Mouse (Mus musculus) MEL (cell line): ENCODE results near the gene Chst1. TPM values are rescaled to one million over a fixed set of nuclear protein-coding genes. Genes with fewer than 3 reads are reported as not detected.

Source experiments
- DNase-seq: peaks from one replicate; pipeline ENCODE4 v3.0.0; 2011; ENCODE audit warnings: low read depth, low spot score
- H3K27ac ChIP-seq: 2 replicates; pipeline ENCODE4 v1.5.1; 2012; ENCODE audit warnings: low read depth, mild to moderate bottlenecking, control low read depth, low read length, moderate library complexity; ENCODE audit not compliant: control insufficient read depth
- H3K27me3 ChIP-seq, 2 experiments: fragments of 150-350 bp in 1 of 2; sonication (generic) in 1 of 2; 2 replicates each; pipeline ENCODE4 v1.6.1; 2012; ENCODE audit warnings: low read length in 2 of 2, mild to moderate bottlenecking in 2 of 2, improper control_type of control experiment in 1 of 2, moderate library complexity in 1 of 2; ENCODE audit not compliant: insufficient read depth in 2 of 2, control insufficient read depth in 1 of 2
- H3K36me3 ChIP-seq, 2 experiments: 2 replicates each; pipeline ENCODE4 v1.6.1; 2012 to 2014; ENCODE audit warnings: low read length in 2 of 2, improper control_type of control experiment in 1 of 2, inconsistent platforms in 1 of 2, mild to moderate bottlenecking in 1 of 2; ENCODE audit not compliant: insufficient read depth in 2 of 2, control insufficient read depth in 1 of 2
- H3K4me1 ChIP-seq, 2 experiments: fragments of 150-350 bp in 1 of 2; sonication (generic) in 1 of 2; 2 replicates each; pipeline ENCODE4 v1.6.1; 2012; ENCODE audit warnings: low read length in 2 of 2, improper control_type of control experiment in 1 of 2, mild to moderate bottlenecking in 1 of 2; ENCODE audit not compliant: insufficient read depth in 2 of 2, control insufficient read depth in 1 of 2
- H3K4me3 ChIP-seq, 2 experiments: fragments of 150-350 bp in 1 of 2; sonication (generic) in 1 of 2; 2 replicates each; pipeline ENCODE4 v1.5.1; 2012; ENCODE audit warnings: low read depth in 2 of 2, low read length in 2 of 2, mild to moderate bottlenecking in 2 of 2, moderate library complexity in 2 of 2, control low read depth in 1 of 2, improper control_type of control experiment in 1 of 2; ENCODE audit not compliant: control insufficient read depth in 1 of 2, insufficient read depth in 1 of 2
- H3K79me2 ChIP-seq: 2 replicates; pipeline ENCODE4 v1.6.1; 2012; ENCODE audit warnings: mild to moderate bottlenecking, low read length, moderate library complexity; ENCODE audit not compliant: control insufficient read depth, poor library complexity, insufficient read depth
- H3K9ac ChIP-seq: 2 replicates; pipeline ENCODE4 v1.6.1; 2012; ENCODE audit warnings: low read depth, mild to moderate bottlenecking, control low read depth, low read length, moderate library complexity; ENCODE audit not compliant: control insufficient read depth, poor library complexity, severe bottlenecking
- H3K9me3 ChIP-seq: fragments of 150-350 bp; sonication (generic); replicated peaks from 2 replicates; pipeline ENCODE4 v1.6.1; 2012; ENCODE audit warnings: mild to moderate bottlenecking, low read length, improper control_type of control experiment, moderate library complexity; ENCODE audit not compliant: insufficient read depth
- CHD2 ChIP-seq: IDR thresholded peaks from 2 replicates; pipeline ENCODE4 v1.6.1; 2011; ENCODE audit warnings: low read length, improper control_type of control experiment
- CTCF ChIP-seq, 3 experiments: IDR thresholded peaks in 2 of 3; conservative IDR thresholded peaks in 1 of 3; 2 replicates each; pipeline ENCODE4 v1.5.1; 2011 to 2012; ENCODE audit warnings: low read length in 3 of 3, low read depth in 2 of 3, mild to moderate bottlenecking in 2 of 3, improper control_type of control experiment in 1 of 3, inconsistent platforms in 1 of 3, mixed read lengths in 1 of 3, moderate library complexity in 1 of 3; ENCODE audit not compliant: control insufficient read depth in 1 of 3, insufficient read depth in 1 of 3, poor library complexity in 1 of 3, severe bottlenecking in 1 of 3
- E2F4 ChIP-seq: IDR thresholded peaks from 2 replicates; pipeline ENCODE4 v1.6.1; 2011; ENCODE audit warnings: low read depth, low read length, improper control_type of control experiment, borderline replicate concordance
- ETS1 ChIP-seq: IDR thresholded peaks from 2 replicates; pipeline ENCODE4 v1.6.1; 2012; ENCODE audit warnings: low read depth, mild to moderate bottlenecking, inconsistent platforms, low read length, improper control_type of control experiment, moderate library complexity
- HCFC1 ChIP-seq: IDR thresholded peaks from 2 replicates; pipeline ENCODE4 v1.6.1; 2012; ENCODE audit warnings: low read depth, mild to moderate bottlenecking, inconsistent platforms, low read length, improper control_type of control experiment, moderate library complexity
- JUND ChIP-seq: IDR thresholded peaks from 2 replicates; pipeline ENCODE4 v1.6.1; 2011; ENCODE audit warnings: low read depth, mild to moderate bottlenecking, improper control_type of control experiment, low read length
- KAT2A ChIP-seq: conservative IDR thresholded peaks from 2 replicates; pipeline ENCODE4 v1.6.1; 2012; ENCODE audit warnings: low read depth, low read length, improper control_type of control experiment, inconsistent platforms
- MAFK ChIP-seq: IDR thresholded peaks from 2 replicates; pipeline ENCODE4 v1.6.1; 2011; ENCODE audit warnings: low read depth, mild to moderate bottlenecking, low read length, improper control_type of control experiment, borderline replicate concordance
- MAX ChIP-seq: IDR thresholded peaks from 2 replicates; pipeline ENCODE4 v1.6.1; 2011; ENCODE audit warnings: low read length, improper control_type of control experiment
- MAZ ChIP-seq: IDR thresholded peaks from 2 replicates; pipeline ENCODE4 v1.6.1; 2012; ENCODE audit warnings: low read depth, mild to moderate bottlenecking, inconsistent platforms, low read length, improper control_type of control experiment
- MEF2A ChIP-seq: IDR thresholded peaks from 2 replicates; pipeline ENCODE4 v1.6.1; 2014; ENCODE audit warnings: low read depth, mild to moderate bottlenecking, inconsistent platforms, low read length, improper control_type of control experiment; ENCODE audit not compliant: poor library complexity, insufficient replicate concordance, severe bottlenecking; ENCODE audit errors: extremely low read depth
- MXI1 ChIP-seq: IDR thresholded peaks from 2 replicates; pipeline ENCODE4 v1.6.1; 2011; ENCODE audit warnings: mild to moderate bottlenecking, low read depth, low read length, improper control_type of control experiment
- MYC ChIP-seq: IDR thresholded peaks from 2 replicates; pipeline ENCODE4 v1.6.1; 2011; ENCODE audit warnings: low read depth, mild to moderate bottlenecking, low read length, improper control_type of control experiment, moderate library complexity
- NRF1 ChIP-seq: IDR thresholded peaks from 2 replicates; pipeline ENCODE4 v1.6.1; 2014; ENCODE audit warnings: low read depth, mild to moderate bottlenecking, inconsistent platforms, low read length, improper control_type of control experiment, moderate library complexity; ENCODE audit not compliant: poor library complexity, insufficient read depth, severe bottlenecking
- POLR2A ChIP-seq, 2 experiments: IDR thresholded peaks; 2 replicates each; pipeline ENCODE4 v1.6.1; 2011 to 2012; ENCODE audit warnings: low read length in 2 of 2, mild to moderate bottlenecking in 2 of 2, control low read depth in 1 of 2, improper control_type of control experiment in 1 of 2, low read depth in 1 of 2, moderate library complexity in 1 of 2; ENCODE audit not compliant: control insufficient read depth in 1 of 2, insufficient read depth in 1 of 2, poor library complexity in 1 of 2
- POLR2AphosphoS5 ChIP-seq: IDR thresholded peaks from 2 replicates; pipeline ENCODE4 v1.6.1; 2012; ENCODE audit warnings: low read depth, borderline replicate concordance, mild to moderate bottlenecking, inconsistent platforms, low read length, moderate library complexity, mixed read lengths
- RAD21 ChIP-seq: IDR thresholded peaks from 2 replicates; pipeline ENCODE4 v1.6.1; 2011; ENCODE audit warnings: mild to moderate bottlenecking, low read depth, low read length, improper control_type of control experiment
- RCOR1 ChIP-seq: IDR thresholded peaks from 2 replicates; pipeline ENCODE4 v1.6.1; 2012; ENCODE audit warnings: low read depth, mild to moderate bottlenecking, inconsistent platforms, low read length, improper control_type of control experiment
- SIN3A ChIP-seq: IDR thresholded peaks from 2 replicates; pipeline ENCODE4 v1.6.1; 2012; ENCODE audit warnings: low read length, improper control_type of control experiment, inconsistent platforms
- SMC3 ChIP-seq: IDR thresholded peaks from 2 replicates; pipeline ENCODE4 v1.6.1; 2011; ENCODE audit warnings: low read depth, low read length, improper control_type of control experiment
- TBP ChIP-seq: IDR thresholded peaks from 2 replicates; pipeline ENCODE4 v1.8.0; 2011; ENCODE audit warnings: low read depth, low read length, improper control_type of control experiment
- TCF12 ChIP-seq: IDR thresholded peaks from 2 replicates; pipeline ENCODE4 v1.6.1; 2014; ENCODE audit warnings: low read depth, mild to moderate bottlenecking, inconsistent platforms, low read length, improper control_type of control experiment, moderate library complexity
- UBTF ChIP-seq: IDR thresholded peaks from 2 replicates; pipeline ENCODE4 v1.6.1; 2012; ENCODE audit warnings: low read depth, mild to moderate bottlenecking, inconsistent platforms, low read length, improper control_type of control experiment, moderate library complexity, borderline replicate concordance; ENCODE audit not compliant: insufficient read depth
- USF1 ChIP-seq: IDR thresholded peaks from 2 replicates; pipeline ENCODE4 v1.6.1; 2014; ENCODE audit warnings: low read depth, mild to moderate bottlenecking, inconsistent platforms, low read length, improper control_type of control experiment, moderate library complexity
- ZC3H11A ChIP-seq: IDR thresholded peaks from 2 replicates; pipeline ENCODE4 v1.6.1; 2012; ENCODE audit warnings: low read depth, mild to moderate bottlenecking, inconsistent platforms, low read length, improper control_type of control experiment
- ZKSCAN1 ChIP-seq: IDR thresholded peaks from 2 replicates; pipeline ENCODE4 v1.6.1; 2012; ENCODE audit warnings: low read depth, mild to moderate bottlenecking, inconsistent platforms, low read length, improper control_type of control experiment, moderate library complexity
- ZMIZ1 ChIP-seq: IDR thresholded peaks from 2 replicates; pipeline ENCODE4 v1.6.1; 2012; ENCODE audit warnings: low read depth, mild to moderate bottlenecking, inconsistent platforms, low read length, improper control_type of control experiment, moderate library complexity
- polyA plus RNA-seq, 2 experiments: library from polyadenylated mRNA; stranded (reverse) in 1 of 2; unstranded in 1 of 2; fragments of >175 nt in 1 of 2; fragments of >200 nt in 1 of 2; gene quantifications; 2 replicates each; pipeline versions ENCODE4 v1.2.1 to v1.2.4; 2012; ENCODE audit warnings: low replicate concordance in 2 of 2, low read depth in 1 of 2; ENCODE audit not compliant: insufficient read length in 2 of 2, insufficient read depth in 1 of 2, missing spikeins in 1 of 2
- total RNA-seq: library from RNA; depleted of rRNA; stranded (reverse); fragments of 300-350 nt; gene quantifications from 2 replicates; pipeline ENCODE4 v1.2.3, GENCODE M21; 2012

The Chst1 gene
- total and polyA plus RNA-seq, 3 experiments = 0.14 to 0.35 TPM; not detected in 1

GRCm38 (mm10) chr2:92645282-92646037, 46.0 kb downstream of the Chst1 start:
- DNase-seq = no peak
- Histone ChIP-seq H3K27ac (no peak overlapping the region), H3K4me1 (peaks cover 15 to 26% of the 10 kb centered on the region in 2 experiments), H3K79me2 (no peaks in the 10 kb centered on the region), H3K4me3 (no peak overlapping the region), H3K9me3 (no peaks in the 10 kb centered on the region), H3K9ac (no peak overlapping the region), H3K36me3 (peaks cover 0 to 19% of the 10 kb centered on the region in 2 experiments; a peak in 2 of 4 replicates), H3K27me3 (no peaks in the 10 kb centered on the region)
- no peak for TF ChIP-seq CHD2
- no peak for TF ChIP-seq RCOR1
- TF ChIP-seq POLR2AphosphoS5 = no peak
- no peak for TF ChIP-seq MAZ
- no peak for TF ChIP-seq ZMIZ1
- TF ChIP-seq SIN3A = no peak
- TF ChIP-seq ZC3H11A = no peak
- no peak for TF ChIP-seq E2F4
- no peak for TF ChIP-seq RAD21
- TF ChIP-seq CTCF (IDR thresholded peaks at IDR 0.05 in 2 of 3, conservative IDR thresholded peaks at IDR 0.05 in 1 of 3; ENCODE audit: control insufficient read depth in 1 of 3, insufficient read depth in 1 of 3, low read depth in 2 of 3, low read length in 3 of 3, poor library complexity in 1 of 3, severe bottlenecking in 1 of 3) = no peak
- no peak for TF ChIP-seq ETS1
- no peak for TF ChIP-seq SMC3
- TF ChIP-seq ZKSCAN1 = no peak
- TF ChIP-seq KAT2A = no peak
- no peak for TF ChIP-seq HCFC1
- TF ChIP-seq USF1 = no peak
- TF ChIP-seq NRF1 = no peak

- Histone ChIP-seq H3K27me3 (no peaks in the 10 kb centered on the region), H3K79me2 (no peaks in the 10 kb centered on the region), H3K36me3 (peaks cover 0 to 30% of the 10 kb centered on the region in 2 experiments; a peak in 2 of 4 replicates), H3K9ac (peak overlapping the region; percentile 60), H3K27ac (peak overlapping the region; percentile 85), H3K4me3 (no peak overlapping the region; a peak in 1 of 4 replicates), H3K4me1 (peaks cover 27 to 41% of the 10 kb centered on the region in 2 experiments), H3K9me3 (no peaks in the 10 kb centered on the region)
- DNase-seq = peak; percentile 94
- TF ChIP-seq MEF2A = peak; percentile 53; the same call in 1 of the 2 replicates
- no peak for TF ChIP-seq UBTF
- TF ChIP-seq ZMIZ1 = peak; percentile 43; the same call in 1 of the 2 replicates
- no peak for TF ChIP-seq MAX
- TF ChIP-seq TBP = peak; percentile 45; the same call in 1 of the 2 replicates
- peak; percentile 99 for TF ChIP-seq ETS1
- peak; percentile 61; the same call in 1 of the 2 replicates for TF ChIP-seq CHD2
- peak in 1 of 2 experiments; percentile 50; a peak in 1 of 4 replicates for TF ChIP-seq POLR2A (IDR thresholded peaks at IDR 0.05; ENCODE audit: control insufficient read depth in 1 of 2, insufficient read depth in 1 of 2, low read depth in 1 of 2, low read length in 2 of 2, poor library complexity in 1 of 2)
- no peak for TF ChIP-seq NRF1
- no peak for TF ChIP-seq CTCF (IDR thresholded peaks at IDR 0.05 in 2 of 3, conservative IDR thresholded peaks at IDR 0.05 in 1 of 3; ENCODE audit: control insufficient read depth in 1 of 3, insufficient read depth in 1 of 3, low read depth in 2 of 3, low read length in 3 of 3, poor library complexity in 1 of 3, severe bottlenecking in 1 of 3)
- no peak for TF ChIP-seq RAD21
- TF ChIP-seq KAT2A = peak; percentile 57; the same call in 1 of the 2 replicates
- TF ChIP-seq MXI1 = no peak; the same call in 1 of the 2 replicates
- peak; percentile 97 for TF ChIP-seq TCF12
- no peak for TF ChIP-seq POLR2AphosphoS5
- TF ChIP-seq MYC = no peak
- no peak for TF ChIP-seq MAFK
- no peak; the same call in 1 of the 2 replicates for TF ChIP-seq JUND
- peak; percentile 68 for TF ChIP-seq RCOR1
Observed at GRCm38 (mm10) chr2:92649154-92649801, 49.8 kb downstream of the Chst1 start.
